Mouse (Mus musculus): ENCODE data around the gene Rapgef3.
A peak's percentile ranks its signal among the peaks of the same experiment; 100 is the strongest.

Gene Rapgef3

DNA sequence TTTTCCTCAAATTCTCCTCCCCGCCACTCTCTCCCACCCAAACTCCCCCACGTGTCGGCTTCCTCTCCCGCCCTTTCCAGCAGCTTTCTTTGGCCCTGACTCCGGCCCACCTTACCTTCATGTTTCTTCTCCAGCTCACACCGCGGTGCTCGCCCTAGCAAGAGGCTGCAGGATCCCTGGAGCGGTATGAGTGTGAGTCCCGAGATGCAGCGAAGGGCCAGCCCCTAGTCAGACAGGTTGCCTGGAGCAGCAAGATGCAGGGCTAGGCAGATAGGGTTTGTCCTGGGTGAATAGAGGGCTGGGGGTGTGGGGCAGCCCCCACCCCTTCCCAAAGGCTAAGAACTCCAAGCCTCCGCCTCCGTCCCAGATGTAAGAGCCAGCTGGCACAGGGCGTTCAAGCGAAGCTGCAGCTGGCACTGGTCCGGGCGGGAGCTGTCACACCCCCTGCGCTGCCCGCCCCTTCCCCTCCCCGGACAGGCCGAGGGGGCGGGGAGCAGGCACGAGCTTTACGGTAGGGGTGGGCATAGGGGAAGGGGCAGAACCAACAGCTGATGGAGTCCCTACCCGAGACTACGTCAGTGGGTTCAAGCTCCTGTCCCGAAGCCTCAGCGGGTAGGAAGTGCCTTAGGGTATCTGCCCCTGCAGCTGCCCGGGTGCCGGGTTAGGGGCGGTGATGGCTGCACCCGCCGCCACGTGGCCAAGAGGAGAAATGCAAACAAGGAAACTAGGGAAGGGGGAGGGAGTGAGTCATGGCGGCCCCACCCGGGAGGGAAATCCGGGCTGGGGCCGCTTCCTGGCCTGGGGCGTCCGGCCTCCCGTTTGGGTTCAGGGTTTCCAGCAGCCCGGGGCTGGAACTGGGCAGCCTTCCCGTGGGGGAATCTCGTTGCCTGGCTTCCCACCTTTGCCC lies at the start of gene Rapgef3:
Gene Rapgef3 (minus strand): TSS at position 693 of the 907 bp plus-strand sequence.
- peak; percentile 82 for DNase-seq (ENCODE audit: low read depth, low spot score)

DNA sequence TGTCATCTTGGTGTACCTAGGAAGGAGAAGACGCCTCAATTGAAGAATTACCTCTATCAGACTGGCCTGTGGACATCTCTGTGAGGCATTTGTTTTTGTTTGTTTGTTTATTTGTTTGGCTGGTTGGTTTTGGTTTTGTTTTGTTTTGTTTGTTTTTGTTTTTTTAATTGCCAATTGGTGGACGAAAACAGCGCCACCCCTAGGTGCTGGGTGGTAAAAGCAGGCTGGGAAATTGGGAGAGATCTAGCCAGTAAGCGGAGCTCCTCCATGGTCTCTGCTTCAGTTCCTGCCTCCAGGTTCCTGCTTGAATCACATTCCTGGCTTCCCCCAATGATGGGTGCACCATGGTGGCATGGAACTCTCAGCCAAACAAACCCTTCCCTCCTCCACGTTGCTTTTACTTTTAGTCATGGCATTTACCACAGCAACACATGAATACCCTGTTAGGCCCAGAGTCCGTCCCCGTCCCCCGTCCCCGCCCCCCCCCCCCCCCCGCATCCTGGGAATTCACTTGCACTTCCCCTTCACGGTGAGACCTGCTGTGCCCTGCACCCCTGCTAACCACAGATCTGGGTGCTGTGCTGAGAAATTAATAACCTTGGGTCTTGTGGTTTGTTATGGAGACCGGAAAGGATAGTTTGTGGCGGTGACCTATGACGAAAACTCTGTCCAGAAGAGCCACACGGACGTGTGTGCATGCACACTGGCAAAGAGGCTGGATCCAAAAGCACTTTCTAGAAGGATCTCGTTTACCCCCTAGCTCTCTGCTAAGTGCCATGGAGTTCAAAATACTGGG lies 48.6 kb upstream of the Rapgef3 start:
- no peak for DNase-seq (ENCODE audit: low read depth, low spot score)

DNA sequence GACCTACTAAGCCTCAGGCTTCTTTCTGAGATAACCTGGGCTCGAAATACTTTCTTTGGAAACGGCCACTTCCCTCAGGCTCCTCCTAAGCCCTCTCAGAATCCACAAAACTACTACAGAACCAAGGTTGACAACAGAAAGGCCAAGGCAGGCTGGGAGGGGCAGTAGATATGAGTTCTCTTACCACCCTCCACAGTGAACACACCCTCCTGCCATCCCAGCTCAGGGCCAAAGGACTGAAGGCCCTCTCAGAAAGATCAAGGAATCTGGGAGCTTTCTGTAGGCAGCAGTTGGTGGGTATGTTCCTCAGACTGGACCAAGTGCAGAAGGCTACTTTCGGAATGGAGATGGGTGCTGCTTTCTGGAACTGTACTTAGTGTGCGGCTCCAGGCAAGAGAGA lies 47.5 kb upstream of the Rapgef3 start:
- no peak for DNase-seq (ENCODE audit: low read depth, low spot score)

DNA sequence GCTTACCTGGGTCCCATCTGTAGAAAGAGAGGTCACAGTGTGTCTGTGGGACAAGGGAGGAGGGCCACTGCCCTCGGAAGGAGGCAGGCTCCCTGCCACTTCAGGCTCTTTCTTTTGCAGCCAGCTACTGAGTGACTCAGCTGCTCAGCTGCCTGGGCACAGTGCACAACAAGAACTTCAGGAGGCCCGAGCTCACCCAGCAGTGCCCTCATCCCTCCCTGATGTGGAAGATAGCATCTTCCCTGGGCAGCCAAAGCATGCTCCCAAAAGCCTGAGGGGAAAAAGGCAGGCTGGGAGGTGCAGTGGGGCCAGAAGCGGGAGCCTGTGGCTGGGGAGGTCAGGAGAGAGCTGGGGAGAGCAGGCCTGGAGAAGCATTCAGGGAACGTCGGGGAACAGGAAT lies 46.9 kb upstream of the Rapgef3 start:
- peak; percentile 63 for DNase-seq (ENCODE audit: low read depth, low spot score)

DNA sequence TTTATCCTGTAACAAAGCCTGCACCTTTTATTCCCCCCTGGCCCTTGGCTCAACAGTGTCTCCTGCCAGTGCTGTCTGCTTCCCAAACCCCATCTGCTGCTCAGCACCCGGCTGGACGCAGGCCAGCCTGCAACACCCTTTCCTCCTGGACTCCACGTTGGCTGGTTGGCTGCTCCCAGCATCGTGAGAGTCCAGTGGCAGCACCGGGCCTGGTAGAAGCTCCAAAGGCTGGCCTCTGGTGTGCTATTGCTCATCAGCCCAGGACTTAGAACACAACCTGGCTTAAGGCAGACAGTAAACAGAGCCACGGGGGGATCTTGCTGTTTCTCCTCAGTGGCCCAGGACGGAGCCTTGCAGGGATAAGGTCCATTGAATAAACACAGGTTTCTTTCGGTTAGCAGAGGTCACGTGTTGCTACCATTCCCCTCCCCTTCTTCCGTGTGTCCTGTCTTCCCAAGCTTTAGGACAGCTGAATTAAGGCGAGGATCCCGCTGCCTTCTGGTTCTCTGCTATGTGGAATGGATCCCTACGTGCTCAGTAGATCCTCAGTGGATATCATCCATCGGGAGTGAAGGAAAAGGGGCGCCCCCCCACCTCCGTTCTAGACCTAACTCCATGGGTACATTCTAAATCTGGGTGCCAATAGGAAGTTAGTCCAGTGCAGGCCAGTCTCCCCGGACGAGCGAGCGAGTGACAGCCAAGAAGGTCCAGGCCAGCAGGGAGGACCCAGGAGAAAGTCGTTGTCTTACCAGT lies 45.9 kb upstream of the Rapgef3 start:
- peak; percentile 55 for DNase-seq (ENCODE audit: low read depth, low spot score)

DNA sequence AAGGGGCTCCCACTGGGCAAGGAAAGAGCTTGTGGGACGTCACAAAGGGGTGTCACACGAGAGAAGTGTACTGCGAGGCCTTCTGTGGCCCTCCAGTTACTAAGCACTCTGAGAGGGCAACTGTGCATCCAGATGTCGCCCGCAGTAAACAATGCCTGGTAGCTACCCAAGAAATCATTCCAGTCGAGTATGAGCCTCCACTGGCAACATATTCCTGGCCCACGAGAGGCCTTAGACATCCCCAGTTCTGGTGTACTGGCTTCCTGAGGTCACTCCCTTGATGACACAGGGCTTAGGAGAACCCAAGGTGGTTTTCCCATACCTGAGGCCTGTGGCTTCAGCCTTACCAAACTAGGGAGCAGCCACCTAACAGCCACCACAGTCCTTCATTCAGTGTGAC lies 45.1 kb upstream of the Rapgef3 start:
- no peak for DNase-seq (ENCODE audit: low read depth, low spot score)

DNA sequence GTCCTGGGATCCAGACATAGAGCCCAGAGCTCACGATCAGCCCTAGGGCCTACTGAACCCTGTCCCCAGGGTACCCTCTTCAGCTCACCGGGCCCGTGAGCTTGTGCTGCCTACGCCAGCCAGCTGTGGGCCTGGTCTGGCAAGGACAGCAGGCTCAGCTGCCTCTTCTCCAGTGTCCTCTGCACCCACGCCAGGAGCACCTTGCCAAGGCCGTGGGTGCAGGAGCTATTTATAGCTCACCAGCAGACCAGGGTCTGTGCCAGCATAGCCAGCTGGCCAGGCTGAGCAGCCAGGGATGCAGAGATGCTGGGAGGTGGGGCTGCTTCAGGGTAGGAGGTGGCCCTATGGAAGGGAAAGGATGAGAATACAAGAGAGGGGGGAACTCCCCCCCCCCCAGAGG lies 44.4 kb upstream of the Rapgef3 start:
- peak; percentile 80 for DNase-seq (ENCODE audit: low read depth, low spot score)

DNA sequence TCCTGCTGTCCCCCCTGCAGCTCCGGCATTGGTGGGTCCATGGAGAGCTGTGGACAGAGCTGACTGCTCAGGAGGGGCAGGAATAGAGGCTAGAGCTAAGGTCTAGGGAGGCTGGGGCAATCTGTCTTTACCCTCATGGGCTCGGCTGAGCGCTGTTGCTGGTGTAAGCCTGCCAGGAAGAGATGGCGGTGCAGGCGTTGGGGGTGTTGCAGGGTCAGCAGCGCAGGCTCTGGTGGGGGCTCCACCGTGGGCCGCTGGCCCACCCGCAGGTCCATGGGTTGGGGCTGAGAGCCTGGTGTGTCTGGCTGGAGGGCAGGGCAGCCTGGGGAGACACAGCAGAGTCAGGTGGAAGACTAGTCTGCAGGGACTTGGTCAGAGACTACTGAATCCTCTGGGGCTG lies 43.5 kb upstream of the Rapgef3 start:
- DNase-seq (ENCODE audit: low read depth, low spot score), result no peak

DNA sequence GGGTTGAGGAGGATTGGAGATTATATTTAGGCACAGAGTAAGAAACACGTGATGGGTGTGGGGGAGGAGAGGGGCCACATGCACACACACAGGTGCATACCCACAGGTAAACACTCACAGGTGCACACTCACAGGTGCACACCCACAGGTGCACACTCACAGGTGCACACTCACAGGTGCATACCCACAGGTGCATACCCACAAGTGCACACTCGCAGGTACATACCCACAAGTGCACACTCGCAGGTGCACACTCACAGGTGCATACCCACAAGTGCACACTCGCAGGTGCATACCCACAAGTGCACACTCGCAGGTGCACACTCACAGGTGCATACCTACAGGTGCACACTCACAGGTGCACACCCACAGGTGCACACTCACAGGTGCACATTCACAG lies 42.6 kb upstream of the Rapgef3 start:
- DNase-seq (ENCODE audit: low read depth, low spot score), result no peak

DNA sequence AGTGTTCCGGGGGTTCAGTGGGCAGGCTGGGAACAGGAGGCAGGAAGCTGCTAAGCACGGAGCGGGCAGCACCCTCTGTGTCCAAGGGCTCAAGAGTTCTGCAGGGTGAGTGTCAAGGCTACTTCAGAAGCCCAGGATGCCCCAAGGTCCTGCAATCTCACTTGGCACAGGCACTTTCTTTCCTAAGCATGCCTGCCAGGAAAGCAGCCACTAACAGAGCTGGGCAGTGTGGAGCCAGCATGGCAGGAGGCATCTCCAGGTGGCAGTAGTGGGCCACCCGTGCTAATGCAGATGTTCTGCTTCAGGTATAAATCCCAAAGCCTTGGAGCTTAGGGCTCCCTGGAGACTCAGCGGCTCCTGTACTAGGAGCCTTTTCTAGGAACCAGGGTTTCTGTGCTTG lies 42.2 kb upstream of the Rapgef3 start:
- DNase-seq (ENCODE audit: low read depth, low spot score), result peak; percentile 51

DNA sequence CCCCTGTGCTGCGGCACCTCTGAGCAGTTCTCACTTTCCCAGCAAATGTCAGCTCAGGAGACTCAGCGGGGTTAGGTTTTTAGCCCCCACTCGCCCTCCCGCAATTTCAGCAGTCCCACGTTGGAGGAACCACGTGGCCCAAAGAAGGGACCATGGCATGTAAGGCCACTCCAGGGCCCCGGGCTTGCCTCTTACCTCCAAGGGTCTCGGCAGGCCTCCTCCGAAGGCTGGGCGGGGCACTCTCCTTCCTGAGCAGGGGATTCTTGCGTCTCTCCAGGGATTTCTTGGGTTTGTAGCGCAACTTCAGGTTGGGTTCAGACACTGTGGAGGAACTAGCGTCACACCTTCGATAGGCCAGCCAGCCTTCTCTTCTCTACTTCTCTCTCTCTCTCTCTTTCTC lies 41.4 kb upstream of the Rapgef3 start:
- DNase-seq (ENCODE audit: low read depth, low spot score), result no peak

DNA sequence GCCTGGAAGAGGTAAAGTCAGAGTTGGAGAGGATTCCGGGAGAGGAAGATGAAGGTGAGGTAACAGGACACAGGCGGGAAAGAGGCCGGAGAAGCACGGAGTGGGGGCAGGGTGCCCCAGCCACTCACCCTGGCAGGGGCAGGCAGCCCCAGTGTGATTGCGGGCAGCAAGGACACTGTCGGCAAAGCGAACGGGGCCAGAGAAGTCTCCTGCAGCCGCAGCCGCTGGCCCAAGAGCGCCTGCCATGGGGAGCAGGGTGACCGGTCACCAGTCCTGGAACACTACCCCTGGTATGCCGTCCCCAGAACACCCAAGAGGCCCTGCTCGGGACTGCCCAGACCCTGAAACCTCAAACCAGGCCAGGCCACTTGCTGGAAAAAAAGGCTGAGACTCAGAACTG lies 40.8 kb upstream of the Rapgef3 start:
- no peak for DNase-seq (ENCODE audit: low read depth, low spot score)

DNA sequence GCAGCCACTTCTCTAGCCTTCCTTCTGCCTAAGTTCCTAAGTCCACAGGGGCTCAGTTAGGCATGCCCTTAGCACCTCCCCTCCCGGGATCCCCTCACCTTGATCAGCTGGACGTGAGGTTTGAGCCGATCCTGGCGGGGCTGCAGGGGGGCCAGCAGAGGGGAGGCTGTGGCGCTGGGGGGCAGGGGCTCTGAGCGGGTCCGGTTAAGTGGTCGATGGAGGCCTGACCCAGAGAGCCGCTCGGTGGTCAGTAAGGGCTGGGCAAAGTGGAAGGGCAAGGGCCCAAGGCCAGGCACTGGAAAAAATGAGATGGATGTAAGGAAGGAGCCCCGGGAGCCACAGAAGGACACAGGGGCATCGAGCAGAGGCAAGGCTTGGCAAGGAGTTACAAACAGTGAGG lies 40.1 kb upstream of the Rapgef3 start:
- no peak for DNase-seq (ENCODE audit: low read depth, low spot score)

DNA sequence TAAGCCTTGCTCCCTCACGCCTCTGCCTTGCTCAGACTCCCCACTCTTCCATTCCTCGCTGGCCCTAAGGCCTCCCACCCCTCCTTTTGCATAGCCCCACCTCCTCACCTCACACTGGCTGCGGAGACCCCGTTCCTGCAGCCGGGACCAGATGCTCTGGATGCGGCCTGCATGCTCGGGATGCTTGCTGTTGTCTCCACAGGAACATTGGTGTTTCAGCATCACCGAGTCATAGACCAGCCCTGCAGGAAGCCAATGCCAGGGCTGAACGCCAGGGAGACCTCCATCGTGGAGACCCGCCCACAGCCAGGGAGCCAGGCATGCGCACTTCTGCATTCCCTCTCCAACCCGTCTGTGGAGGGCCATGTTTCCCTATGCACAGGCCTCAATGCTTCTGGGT lies 34.8 kb upstream of the Rapgef3 start:
- DNase-seq (ENCODE audit: low read depth, low spot score), result no peak

DNA sequence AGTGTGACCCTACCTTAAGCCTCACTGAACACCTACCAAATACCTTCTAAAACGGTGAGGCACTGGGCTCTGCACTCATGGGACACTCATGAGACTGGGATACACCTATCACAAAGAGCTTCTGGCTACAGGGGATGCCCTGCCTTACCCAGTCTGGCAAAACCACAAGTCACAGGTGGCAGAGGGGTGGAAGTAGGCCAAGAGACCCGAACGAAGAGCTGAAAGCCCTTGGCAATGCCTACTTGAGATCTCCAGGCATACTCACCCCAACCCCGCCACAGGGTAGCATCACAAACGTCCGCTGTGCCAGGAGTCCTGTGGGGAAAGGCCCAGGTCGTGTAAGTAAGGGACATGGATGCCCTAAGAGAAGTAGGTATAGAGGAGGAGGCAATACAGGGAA lies 34.0 kb upstream of the Rapgef3 start:
- no peak for DNase-seq (ENCODE audit: low read depth, low spot score)

DNA sequence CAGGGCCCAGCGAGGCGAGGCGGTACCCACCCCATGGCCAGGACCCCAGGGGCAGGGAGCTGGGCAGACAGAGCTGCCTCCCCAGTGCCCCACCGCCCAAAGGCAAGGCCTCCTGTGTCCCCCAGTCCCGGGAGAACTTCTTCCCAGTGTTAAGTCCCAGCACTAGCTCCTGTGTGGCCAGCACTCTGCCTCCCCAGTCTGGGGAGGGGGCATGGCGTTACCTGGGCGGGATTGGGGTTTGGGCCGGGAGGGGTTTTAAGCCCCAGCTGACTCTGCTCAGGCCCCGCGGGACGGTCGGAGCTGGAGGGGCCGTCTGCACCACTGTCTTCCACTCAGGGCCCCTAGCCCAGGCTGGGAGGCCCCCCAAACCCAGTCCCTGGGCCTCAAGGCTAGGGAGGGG lies 33.1 kb upstream of the Rapgef3 start:
- DNase-seq (ENCODE audit: low read depth, low spot score), result no peak

DNA sequence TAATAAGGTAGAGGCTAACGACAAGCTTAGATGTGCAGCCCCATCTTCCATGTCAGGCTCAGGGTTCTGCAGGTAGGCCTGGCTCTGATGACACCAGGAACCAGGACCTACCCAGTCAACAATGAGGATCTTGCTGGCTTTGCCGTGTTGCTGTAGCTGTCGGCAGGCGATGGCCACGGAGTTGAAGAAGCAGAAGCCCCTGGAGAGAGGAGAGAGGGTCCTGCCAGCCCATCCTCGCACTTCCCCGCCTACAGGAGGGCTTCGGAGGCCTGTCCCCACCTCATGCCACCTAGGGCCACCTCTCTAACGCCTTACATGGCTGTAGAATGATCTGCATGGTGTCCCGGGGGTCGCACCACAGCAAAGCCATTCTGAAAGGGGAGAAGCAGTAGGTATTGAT lies 31.7 kb upstream of the Rapgef3 start:
- no peak for DNase-seq (ENCODE audit: low read depth, low spot score)

DNA sequence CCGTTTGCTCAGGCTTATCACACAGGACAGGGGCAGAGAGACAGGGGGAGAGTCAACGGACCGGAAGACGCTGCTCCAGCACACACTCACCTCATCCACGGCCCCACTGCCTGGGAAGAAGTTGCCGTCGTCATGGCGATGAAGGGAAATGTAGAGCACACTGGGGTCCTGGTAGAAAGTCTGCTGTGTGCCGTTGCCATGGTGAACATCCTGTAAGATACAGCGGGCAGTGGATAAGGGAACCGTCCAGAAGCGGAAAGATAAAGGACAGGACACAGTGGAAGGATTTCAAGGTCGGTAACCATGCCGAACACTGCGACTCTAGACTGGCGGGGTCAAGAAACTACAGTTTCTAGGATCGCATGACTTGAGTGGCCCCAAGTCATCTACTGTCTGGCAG lies 30.4 kb upstream of the Rapgef3 start:
- DNase-seq (ENCODE audit: low read depth, low spot score), result no peak

DNA sequence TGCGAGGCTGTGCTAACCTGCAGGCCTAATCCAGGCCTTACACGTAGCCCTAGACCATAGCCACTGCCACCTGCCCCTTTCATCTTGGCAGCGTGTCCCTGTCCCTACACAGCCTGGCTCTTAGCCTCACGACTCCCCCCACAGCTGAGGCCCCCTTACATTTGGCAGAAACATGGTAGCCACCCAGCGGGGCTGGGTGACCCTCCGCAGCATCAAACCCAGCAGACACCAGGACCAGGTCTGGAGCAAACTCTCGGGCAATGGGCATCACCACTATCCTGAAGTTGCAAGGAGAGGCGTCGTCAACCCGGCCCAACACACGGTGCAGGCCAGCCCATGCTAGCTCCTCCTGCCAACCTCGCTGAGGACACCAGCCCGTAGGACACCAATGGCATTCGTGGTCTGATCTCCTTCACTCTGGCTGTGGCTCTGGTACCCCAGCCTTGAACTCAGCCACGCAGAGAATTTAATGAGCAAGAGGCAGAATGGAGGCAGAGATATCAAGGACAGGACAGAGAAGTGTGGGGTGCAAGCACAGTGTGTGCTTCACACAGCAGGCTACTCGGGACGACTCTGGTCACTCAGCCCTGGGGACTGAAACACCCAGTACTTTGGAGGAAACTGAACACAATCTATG lies 29.0 kb upstream of the Rapgef3 start:
- DNase-seq (ENCODE audit: low read depth, low spot score), result no peak

DNA sequence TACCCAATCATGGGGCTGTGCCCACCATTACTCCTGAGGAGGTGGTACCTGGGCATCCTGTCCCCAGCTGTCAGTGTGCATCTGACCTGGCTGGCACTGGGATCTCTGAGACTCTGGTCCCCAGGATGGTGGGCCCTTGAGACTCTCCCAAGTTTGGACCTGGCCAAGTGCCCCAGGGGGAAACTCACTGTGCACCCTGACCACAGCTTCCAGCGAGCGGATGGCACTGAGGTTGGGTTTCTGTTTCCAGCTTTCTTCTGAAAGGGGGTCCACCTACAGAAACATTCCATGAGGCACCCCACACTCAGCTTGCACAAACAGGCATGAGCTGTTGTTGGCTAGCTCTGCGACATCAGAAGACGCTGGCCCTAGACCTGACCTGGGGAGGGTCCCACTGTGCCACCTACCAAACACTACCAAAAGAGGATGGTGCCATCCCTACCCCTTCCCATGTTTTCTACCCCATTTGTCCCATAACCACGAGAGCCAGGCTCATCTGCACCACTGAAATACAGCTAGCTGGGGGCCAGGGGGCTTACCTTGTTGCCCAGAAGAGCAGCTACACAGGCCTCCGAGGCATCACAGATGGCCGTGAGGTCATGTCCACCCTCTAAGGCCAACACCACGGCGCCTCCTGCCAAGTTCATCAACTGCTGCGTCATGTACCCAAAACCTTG lies 27.9 kb upstream of the Rapgef3 start:
- no peak for DNase-seq (ENCODE audit: low read depth, low spot score)

DNA sequence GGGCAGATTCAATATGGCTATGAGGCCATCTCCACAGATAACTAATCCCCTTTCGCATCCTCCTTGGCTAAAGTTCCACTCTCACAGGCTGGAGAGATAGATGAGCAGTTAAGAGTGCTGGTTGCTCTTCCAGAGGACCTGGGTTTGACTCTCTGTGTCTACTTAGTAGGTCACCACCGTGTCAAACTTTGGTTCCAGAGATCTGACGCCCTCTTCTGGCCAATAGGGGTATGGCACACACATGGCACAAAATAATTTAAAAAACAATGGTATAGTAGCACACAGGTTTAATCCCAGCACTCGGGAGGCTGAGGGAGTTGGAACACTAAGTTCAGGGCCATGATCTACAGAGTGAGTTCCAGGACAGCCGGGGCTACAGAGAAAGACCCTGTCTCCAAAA lies 26.5 kb upstream of the Rapgef3 start:
- no peak for DNase-seq (ENCODE audit: low read depth, low spot score)

All from 3T3-L1 (cell line).